Mouse (Mus musculus) lung, embryonic 14.5 days (tissue): ENCODE data around the gene Zbtb39. TPM values are rescaled to one million over a fixed set of nuclear protein-coding genes. Genes with fewer than 3 reads are reported as not detected.

Experiments
- ATAC-seq: fragments of 200-750 bp; cut with Nextera tagmentation; 2 replicates; pipeline ENCODE4 v1.8.0; 2017; ENCODE audit warnings: mild to moderate bottlenecking, moderate TSS enrichment, moderate library complexity; ENCODE audit not compliant: insufficient read depth
- DNase-seq: peaks from one replicate; pipeline ENCODE4 v3.0.0-alpha.2; 2015
- H3K27ac ChIP-seq: fragments of 300-500 bp; sonication (generic); 2 replicates; pipeline ENCODE4 v1.5.1; 2014; ENCODE audit warnings: low read depth, mild to moderate bottlenecking, moderate library complexity
- H3K27me3 ChIP-seq: fragments of 300-500 bp; sonication (generic); 2 replicates; pipeline ENCODE4 v1.6.1; 2014; ENCODE audit warnings: low read length, control low read depth; ENCODE audit not compliant: insufficient read depth
- H3K36me3 ChIP-seq: fragments of 300-500 bp; sonication (generic); 2 replicates; pipeline ENCODE4 v1.6.1; 2014; ENCODE audit warnings: control low read depth; ENCODE audit not compliant: insufficient read depth
- H3K4me1 ChIP-seq: fragments of 300-500 bp; sonication (generic); 2 replicates; pipeline ENCODE4 v1.6.1; 2014; ENCODE audit warnings: antibody characterized with exemption, control low read depth; ENCODE audit not compliant: insufficient read depth
- H3K4me2 ChIP-seq: fragments of 300-500 bp; sonication (generic); 2 replicates; pipeline ENCODE4 v1.6.1; 2014; ENCODE audit warnings: mild to moderate bottlenecking
- H3K4me3 ChIP-seq: fragments of 300-500 bp; sonication (generic); 2 replicates; pipeline ENCODE4 v1.5.1; 2014; ENCODE audit warnings: low read depth, low read length
- H3K9ac ChIP-seq: fragments of 300-500 bp; sonication (generic); 2 replicates; pipeline ENCODE4 v1.6.1; 2014
- H3K9me3 ChIP-seq: fragments of 300-500 bp; sonication (generic); 2 replicates; pipeline ENCODE4 v1.6.1; 2016; ENCODE audit warnings: low read depth, low read length, control low read depth
- CTCF ChIP-seq: IDR thresholded peaks from 2 replicates; pipeline ENCODE4 v1.5.1; 2016; ENCODE audit warnings: antibody characterized with exemption, low read depth
- WGBS: fragments of 180-500 bp; shearing (Covaris S2); extraction: QIAGEN DNeasy Blood & Tissue Kit; methylation state at CpG from one replicate; pipeline ENCODE4 v1.1.7; 2014; 5-methylcytosine and 5-hydroxymethylcytosine counted together
- polyA plus RNA-seq: library from polyadenylated mRNA; unstranded; fragments of >200 nt; fragmentation: Nextera tagmentation; extraction: Ambion mirVana; gene quantifications from 2 replicates; pipeline ENCODE4 v1.2.1, GENCODE M21; 2014

Zbtb39 gene
- polyA plus RNA-seq, 1 experiment from 2014 or later = 4.4 TPM

- ATAC-seq = no peak
- Histone ChIP-seq H3K9ac (no peak overlapping the region), H3K36me3 (peaks cover 60% of the 10 kb centered on the region), H3K27me3 (no peaks in the 10 kb centered on the region), H3K4me1 (0 out of 2 replicates have a peak, but pooled peaks cover 5% of the 10 kb centered on the region), H3K4me2 (no peak overlapping the region), H3K9me3 (no peaks in the 10 kb centered on the region), H3K4me3 (no peak overlapping the region), H3K27ac (no peak overlapping the region)
- no peak for DNase-seq
- WGBS = 89% methylated on average over 8 of the region's 8 CpGs
- no peak for TF ChIP-seq CTCF
These were observed 7.9 kb downstream of the Zbtb39 start for GRCm38 (mm10) chr10:127747254-127747653.

GRCm38 (mm10) chr10:127748847-127749612 lies 9.7 kb downstream of the Zbtb39 start:
- Histone ChIP-seq H3K27ac (no peak overlapping the region), H3K4me3 (0 out of 2 replicates have a peak overlapping the region, but pooled peaks have one; percentile 24), H3K36me3 (peaks cover 42% of the 10 kb centered on the region), H3K9me3 (no peaks in the 10 kb centered on the region), H3K27me3 (no peaks in the 10 kb centered on the region), H3K9ac (no peak overlapping the region), H3K4me1 (0 out of 2 replicates have a peak, but pooled peaks cover 5% of the 10 kb centered on the region), H3K4me2 (peak overlapping the region; percentile 54; the same call in 1 of the 2 replicates)
- no peak for TF ChIP-seq CTCF
- DNase-seq = peak; percentile 61
- WGBS = 7% methylated on average over 7 of the region's 8 CpGs
- peak; percentile 60; the same call in 1 of the 2 replicates for ATAC-seq

GRCm38 (mm10) chr10:127750136-127750777 lies 10.9 kb downstream of the Zbtb39 start:
- peaks cover 30% of the 10 kb centered on the region for H3K36me3 ChIP-seq
- 0 out of 2 replicates have a peak overlapping the region, but pooled peaks have one; percentile 18 for H3K27ac ChIP-seq
- 49% methylated on average over 24 of the region's 24 CpGs for WGBS
- H3K4me3 ChIP-seq = peak overlapping the region; percentile 24
- H3K4me2 ChIP-seq = peak overlapping the region; percentile 54
- DNase-seq (no peak), ATAC-seq (no peak)
- H3K27me3 ChIP-seq = no peaks in the 10 kb centered on the region
- 0 out of 2 replicates have a peak, but pooled peaks cover 5% of the 10 kb centered on the region for H3K4me1 ChIP-seq
- no peak for TF ChIP-seq CTCF
- H3K9ac ChIP-seq = no peak overlapping the region; the same call in 1 of the 2 replicates
- no peaks in the 10 kb centered on the region for H3K9me3 ChIP-seq

DNA sequence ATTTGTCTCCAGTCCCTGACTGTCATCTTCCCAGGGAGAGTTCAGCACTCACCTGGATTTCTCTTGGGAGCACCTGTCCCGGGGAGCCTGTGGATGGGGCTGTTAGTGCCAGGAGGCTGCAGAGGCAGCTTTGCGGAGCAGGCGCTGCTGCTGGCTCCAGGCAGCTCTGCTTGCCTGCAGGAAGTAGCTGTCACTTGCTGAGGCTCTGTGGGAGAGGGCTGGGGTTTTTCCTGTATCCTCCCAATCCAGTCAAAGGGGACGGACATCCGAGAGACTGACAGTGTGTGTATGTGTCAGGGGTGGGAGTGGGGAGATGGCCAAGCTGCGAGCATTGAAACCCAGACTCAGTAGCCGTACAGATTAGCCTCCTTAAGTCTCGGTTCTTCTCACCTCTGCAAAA lies 12.2 kb downstream of the Zbtb39 start, which contains the start of gene Gpr182:
Gene Gpr182 (minus strand): TSS at position 185 of the 400 bp plus-strand sequence.
- peak; percentile 51; the same call in 1 of the 2 replicates for ATAC-seq
- Histone ChIP-seq H3K27me3 (no peaks in the 10 kb centered on the region), H3K9ac (no peak within 1 kb of the TSS), H3K4me3 (peak within 1 kb of the TSS; percentile 24), H3K9me3 (no peaks in the 10 kb centered on the region), H3K27ac (no peak within 1 kb of the TSS), H3K4me1 (0 out of 2 replicates have a peak, but pooled peaks cover 5% of the 10 kb centered on the region), H3K4me2 (peak within 1 kb of the TSS; percentile 54), H3K36me3 (peaks cover 18% of the 10 kb centered on the region)
- DNase-seq = peak; percentile 61
- TF ChIP-seq CTCF = no peak
- 27% methylated on average over 8 of the region's 8 CpGs for WGBS

- 50% methylated on average over 6 of the region's 6 CpGs for WGBS
- Histone ChIP-seq H3K4me1 (no peaks in the 10 kb centered on the region), H3K9ac (no peak overlapping the region), H3K4me3 (no peak overlapping the region), H3K27ac (no peak overlapping the region), H3K4me2 (no peak overlapping the region), H3K36me3 (no peaks in the 10 kb centered on the region), H3K27me3 (no peaks in the 10 kb centered on the region), H3K9me3 (no peaks in the 10 kb centered on the region)
- ATAC-seq (no peak), DNase-seq (peak; percentile 59)
- TF ChIP-seq CTCF = no peak
These were observed 15.3 kb downstream of the Zbtb39 start for GRCm38 (mm10) chr10:127754566-127755166.

DNA sequence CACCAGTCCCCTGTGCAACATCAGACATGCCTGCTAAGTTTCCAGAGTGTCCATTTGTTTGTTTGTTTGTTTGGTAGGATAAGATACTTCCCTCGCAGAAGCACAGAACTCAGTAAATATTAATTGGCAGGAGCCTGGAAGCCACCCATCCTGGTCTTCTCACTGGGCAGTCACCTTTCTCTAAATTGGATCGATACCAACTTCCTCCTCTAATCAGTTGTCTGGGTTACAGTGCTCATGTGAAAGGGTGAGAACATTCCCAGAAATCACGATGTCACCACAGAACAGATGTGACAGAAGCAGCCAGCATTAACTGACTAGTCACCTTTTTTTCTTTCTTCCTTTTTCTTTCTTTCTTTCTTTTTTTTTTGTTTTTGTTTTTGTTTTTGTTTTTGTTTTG lies 15.9 kb downstream of the Zbtb39 start:
- Histone ChIP-seq H3K4me1 (no peaks in the 10 kb centered on the region), H3K4me3 (no peak overlapping the region), H3K27me3 (no peaks in the 10 kb centered on the region), H3K4me2 (no peak overlapping the region), H3K36me3 (no peaks in the 10 kb centered on the region), H3K9ac (no peak overlapping the region), H3K27ac (no peak overlapping the region), H3K9me3 (no peaks in the 10 kb centered on the region)
- no peak for TF ChIP-seq CTCF
- WGBS = 51% methylated on average over 3 of the region's 3 CpGs
- ATAC-seq (no peak), DNase-seq (no peak)
